Mouse (Mus musculus) CH12.LX (cell line): ENCODE results near the gene Rcn1. TPM values are rescaled to one million over a fixed set of nuclear protein-coding genes. Genes with fewer than 3 reads are reported as not detected.

Experiments used
- DNase-seq: peaks from one replicate; pipeline ENCODE4 v3.0.0-alpha.2; 2013; ENCODE audit errors: extremely low read depth
- H3K27ac ChIP-seq: 2 replicates; pipeline ENCODE4 v1.5.1; 2012; ENCODE audit warnings: low read depth, mild to moderate bottlenecking, control low read depth, moderate library complexity; ENCODE audit not compliant: insufficient read depth
- H3K27me3 ChIP-seq: replicated peaks from 2 replicates; pipeline ENCODE3; 2012; ENCODE audit warnings: inconsistent platforms
- H3K36me3 ChIP-seq, 2 experiments: replicated peaks in 1 of 2; 2 replicates each; pipeline versions ENCODE3 to v1.6.1; 2012; ENCODE audit warnings: inconsistent platforms in 1 of 2, low read length in 1 of 2, mild to moderate bottlenecking in 1 of 2, mixed read lengths in 1 of 2, moderate library complexity in 1 of 2; ENCODE audit not compliant: control insufficient read depth in 1 of 2, insufficient read depth in 1 of 2
- H3K4me1 ChIP-seq, 2 experiments: 2 replicates each; pipeline ENCODE4 v1.6.1; 2012; ENCODE audit warnings: inconsistent platforms in 1 of 2, moderate library complexity in 1 of 2; ENCODE audit not compliant: insufficient read depth in 2 of 2, control insufficient read depth in 1 of 2
- H3K4me2 ChIP-seq: 2 replicates; pipeline ENCODE4 v1.6.1; 2012; ENCODE audit warnings: low read depth, mild to moderate bottlenecking, control low read depth; ENCODE audit not compliant: poor library complexity, insufficient read depth, severe bottlenecking
- H3K4me3 ChIP-seq, 3 experiments: fragments of 150-350 bp in 1 of 3; sonication (generic) in 1 of 3; replicated peaks in 1 of 3; 2 replicates each; pipeline versions ENCODE3 to v1.5.1; 2011 to 2012; ENCODE audit warnings: low read depth in 2 of 3, low read length in 2 of 3, mild to moderate bottlenecking in 2 of 3, moderate library complexity in 2 of 3, control low read depth in 1 of 3, improper control_type of control experiment in 1 of 3, inconsistent platforms in 1 of 3, mixed read lengths in 1 of 3; ENCODE audit not compliant: poor library complexity in 1 of 3
- H3K79me2 ChIP-seq: replicated peaks from 2 replicates; pipeline ENCODE4 v1.6.1; 2012; ENCODE audit warnings: mild to moderate bottlenecking, moderate library complexity; ENCODE audit not compliant: control insufficient read depth, poor library complexity, insufficient read depth, severe bottlenecking; ENCODE audit errors: extremely low read depth
- H3K9ac ChIP-seq: 2 replicates; pipeline ENCODE4 v1.6.1; 2012; ENCODE audit warnings: low read depth, mild to moderate bottlenecking, control low read depth, moderate library complexity; ENCODE audit not compliant: insufficient read depth
- H3K9me3 ChIP-seq: replicated peaks from 2 replicates; pipeline ENCODE3; 2012; ENCODE audit warnings: low read length, inconsistent platforms, mixed read lengths
- CHD2 ChIP-seq: IDR thresholded peaks from 2 replicates; pipeline ENCODE4 v1.6.1; 2011; ENCODE audit warnings: low read length, improper control_type of control experiment
- CTCF ChIP-seq, 2 experiments: IDR thresholded peaks in 1 of 2; conservative IDR thresholded peaks in 1 of 2; 2 replicates each; pipeline ENCODE4 v1.5.1; 2011 to 2012; ENCODE audit warnings: low read depth in 2 of 2, low read length in 2 of 2, improper control_type of control experiment in 1 of 2, inconsistent platforms in 1 of 2, mild to moderate bottlenecking in 1 of 2, moderate library complexity in 1 of 2
- ETS1 ChIP-seq: conservative IDR thresholded peaks from 2 replicates; pipeline ENCODE4 v1.6.1; 2012; ENCODE audit warnings: low read depth, mild to moderate bottlenecking, inconsistent platforms, low read length, improper control_type of control experiment, moderate library complexity
- GABPA ChIP-seq: IDR thresholded peaks from 2 replicates; pipeline ENCODE4 v1.6.1; 2012; ENCODE audit warnings: low read depth, low read length, improper control_type of control experiment, inconsistent platforms; ENCODE audit not compliant: insufficient replicate concordance
- HCFC1 ChIP-seq: IDR thresholded peaks from 2 replicates; pipeline ENCODE4 v1.6.1; 2012; ENCODE audit warnings: low read depth, mild to moderate bottlenecking, inconsistent platforms, low read length, improper control_type of control experiment
- JUN ChIP-seq: IDR thresholded peaks from 2 replicates; pipeline ENCODE4 v1.6.1; 2011; ENCODE audit warnings: low read depth, mild to moderate bottlenecking, low read length, improper control_type of control experiment, moderate library complexity; ENCODE audit not compliant: insufficient read depth
- JUND ChIP-seq: conservative IDR thresholded peaks from 2 replicates; pipeline ENCODE4 v1.6.1; 2011; ENCODE audit warnings: low read depth, low read length, improper control_type of control experiment
- KAT2A ChIP-seq: IDR thresholded peaks from 2 replicates; pipeline ENCODE4 v1.6.1; 2012; ENCODE audit warnings: low read length, improper control_type of control experiment, inconsistent platforms; ENCODE audit not compliant: insufficient replicate concordance
- MEF2A ChIP-seq: IDR thresholded peaks from 2 replicates; pipeline ENCODE4 v1.6.1; 2014; ENCODE audit warnings: low read depth, mild to moderate bottlenecking, inconsistent platforms, low read length, improper control_type of control experiment, borderline replicate concordance
- MXI1 ChIP-seq: IDR thresholded peaks from 2 replicates; pipeline ENCODE4 v1.6.1; 2011; ENCODE audit warnings: mild to moderate bottlenecking, low read depth, low read length, improper control_type of control experiment
- NELFE ChIP-seq: IDR thresholded peaks from 2 replicates; pipeline ENCODE4 v1.6.1; 2011; ENCODE audit warnings: low read depth, low read length, improper control_type of control experiment
- PAX5 ChIP-seq: IDR thresholded peaks from 2 replicates; pipeline ENCODE4 v1.6.1; 2012; ENCODE audit warnings: low read length, inconsistent platforms, mixed read lengths
- POLR2A ChIP-seq: IDR thresholded peaks from 2 replicates; pipeline ENCODE4 v1.6.1; 2011; ENCODE audit warnings: low read depth, mild to moderate bottlenecking, improper control_type of control experiment, low read length
- POLR2AphosphoS2 ChIP-seq: IDR thresholded peaks from 2 replicates; pipeline ENCODE4 v1.6.1; 2011; ENCODE audit warnings: low read depth, low read length, improper control_type of control experiment
- RAD21 ChIP-seq: IDR thresholded peaks from 2 replicates; pipeline ENCODE4 v1.6.1; 2011; ENCODE audit warnings: low read depth, mild to moderate bottlenecking, low read length, improper control_type of control experiment, moderate library complexity
- SIN3A ChIP-seq: IDR thresholded peaks from 2 replicates; pipeline ENCODE4 v1.6.1; 2012; ENCODE audit warnings: low read length, improper control_type of control experiment, inconsistent platforms
- SMC3 ChIP-seq: IDR thresholded peaks from 2 replicates; pipeline ENCODE4 v1.6.1; 2011; ENCODE audit warnings: low read depth, low read length, improper control_type of control experiment
- TBP ChIP-seq: conservative IDR thresholded peaks from 2 replicates; pipeline ENCODE4 v1.6.1; 2011; ENCODE audit warnings: low read depth, low read length, improper control_type of control experiment
- TCF12 ChIP-seq: IDR thresholded peaks from 2 replicates; pipeline ENCODE4 v1.6.1; 2014; ENCODE audit warnings: low read depth, mild to moderate bottlenecking, inconsistent platforms, low read length, improper control_type of control experiment
- USF1 ChIP-seq: IDR thresholded peaks from 2 replicates; pipeline ENCODE4 v1.6.1; 2014; ENCODE audit warnings: low read depth, mild to moderate bottlenecking, inconsistent platforms, low read length, improper control_type of control experiment
- dilution Hi-C: fragments of 300-500 bp; cut with MboI; formaldehyde crosslinking; loops from 2 replicates; pipeline ENCODE4 v1.14.3; 2020; ENCODE audit warnings: low sequenced_read_pairs; ENCODE audit not compliant: extremely low pct_unique_long_range_greater_than_20kb, extremely low pct_ligation_motif_present
- in situ Hi-C: fragments of 300-500 bp; cut with MboI; formaldehyde crosslinking; loops from 3 replicates; pipeline ENCODE4 v1.14.3; 2019; ENCODE audit warnings: low sequenced_read_pairs, low pct_ligation_motif_present, low pct_unique_long_range_greater_than_20kb, mixed read lengths
- polyA plus RNA-seq: library from polyadenylated mRNA; unstranded; fragments of >175 nt; gene quantifications from 2 replicates; pipeline ENCODE4 v1.2.1, GENCODE M21; 2012; ENCODE audit warnings: low read depth; ENCODE audit not compliant: insufficient read length
- total RNA-seq, 2 experiments: library from RNA; depleted of rRNA; stranded (reverse); fragments of 300-350 nt in 1 of 2; fragments of >200 nt in 1 of 2; gene quantifications; 2 replicates each; pipeline ENCODE4 v1.2.3; 2012 to 2014

Gene Rcn1
- total and polyA plus RNA-seq, 3 experiments: 10.5 to 23.4 (median 22.8) TPM

GRCm38 (mm10) chr2:105383063-105383462 lies 16.1 kb downstream of the Rcn1 start:
- H3K79me2 ChIP-seq: no peaks in the 10 kb centered on the region
- no peaks in the 10 kb centered on the region for H3K4me1 ChIP-seq
- H3K27ac ChIP-seq: no peak overlapping the region
- TF ChIP-seq CHD2 (no peak), PAX5 (no peak)
- H3K36me3 ChIP-seq: peaks cover 0 to 38% of the 10 kb centered on the region in 2 experiments
- H3K4me3 ChIP-seq: no peak overlapping the region
- DNase-seq: no peak
- dilution Hi-C loops (no loop called here), in situ Hi-C loops (no loop called here)
- no peaks in the 10 kb centered on the region for H3K27me3 ChIP-seq
- no peak overlapping the region for H3K9ac ChIP-seq
- no peak overlapping the region for H3K4me2 ChIP-seq
- no peaks in the 10 kb centered on the region for H3K9me3 ChIP-seq

- H3K27me3 ChIP-seq: no peaks in the 10 kb centered on the region
- in situ Hi-C loops (no loop called here), dilution Hi-C loops (no loop called here)
- H3K27ac ChIP-seq: no peak overlapping the region
- no peaks in the 10 kb centered on the region for H3K4me1 ChIP-seq
- no peak overlapping the region for H3K4me3 ChIP-seq
- no peaks in the 10 kb centered on the region for H3K9me3 ChIP-seq
- no peak for DNase-seq
- H3K36me3 ChIP-seq: peaks cover 0 to 15% of the 10 kb centered on the region in 2 experiments
- no peaks in the 10 kb centered on the region for H3K79me2 ChIP-seq
- H3K9ac ChIP-seq: no peak overlapping the region
- no peak for TF ChIP-seq MXI1
- no peak overlapping the region for H3K4me2 ChIP-seq
These were observed 18.3 kb downstream of the Rcn1 start for GRCm38 (mm10) chr2:105380757-105381319.

GRCm38 (mm10) chr2:105379682-105380081 lies 19.4 kb downstream of the Rcn1 start:
- no peak overlapping the region for H3K27ac ChIP-seq
- H3K36me3 ChIP-seq: peaks cover 0 to 4% of the 10 kb centered on the region in 2 experiments
- H3K79me2 ChIP-seq: no peaks in the 10 kb centered on the region
- dilution Hi-C loops (no loop called here), in situ Hi-C loops (no loop called here)
- H3K27me3 ChIP-seq: no peaks in the 10 kb centered on the region
- TF ChIP-seq NELFE (no peak), TBP (no peak), SIN3A (no peak), JUN (no peak), RAD21 (no peak), SMC3 (no peak), KAT2A (no peak), ETS1 (no peak), HCFC1 (no peak), POLR2AphosphoS2 (no peak), GABPA (no peak), CTCF (conservative IDR thresholded peaks at IDR 0.05 in 1 of 2, IDR thresholded peaks at IDR 0.05 in 1 of 2; ENCODE audit: low read depth in 2 of 2, low read length in 2 of 2) (no peak), USF1 (no peak), TCF12 (no peak), JUND (no peak), MEF2A (no peak), POLR2A (no peak)
- no peak overlapping the region for H3K4me2 ChIP-seq
- DNase-seq: no peak
- no peak overlapping the region for H3K9ac ChIP-seq
- no peaks in the 10 kb centered on the region for H3K9me3 ChIP-seq
- no peaks in the 10 kb centered on the region for H3K4me1 ChIP-seq
- H3K4me3 ChIP-seq: no peak overlapping the region
